ENCODE assay signal across 14 mouse cellular contexts in genomic region chr5:124085513-124085912, GRCm38 (mm10). TPM values are rescaled to one million over a fixed set of nuclear protein-coding genes. Genes with fewer than 3 reads are reported as not detected.
DNase-seq lines count a peak whose midpoint lies in the region; ATAC-seq and TF ChIP-seq lines count a peak whose summit lies in the region.
"Had no signal": no experiment of that assay in that cellular context is flagged by ENCODE, and none has a peak within 500 bp of the region (broad histone marks: within the 10 kb centered on the region; RNA-seq: fewer than 3 reads in every experiment).

No protein-coding gene starts in this region.

- H3K36me3 ChIP-seq in limb, embryonic 13.5 days, result no peaks in the 10 kb centered on the region
- no peaks in the 10 kb centered on the region for H3K36me3 ChIP-seq in limb, embryonic 10.5 days
- H3K36me3 ChIP-seq: heart, embryonic 15.5 days; lung, embryonic 15.5 days; midbrain, embryonic 10.5 days had no signal

- no peak overlapping the region for H3K4me3 ChIP-seq in limb, embryonic 13.5 days
- H3K4me3 ChIP-seq in limb, embryonic 10.5 days, result no peak overlapping the region
- no peak overlapping the region for H3K4me3 ChIP-seq in cortical plate, adult 2 months (ENCODE audit: insufficient read depth, low read length)
- H3K4me3 ChIP-seq: heart, embryonic 15.5 days; hindbrain, embryonic 15.5 days; liver, embryonic 15.5 days; lung, embryonic 15.5 days; midbrain, embryonic 10.5 days; neural tube, embryonic 15.5 days had no signal

- H3K9ac ChIP-seq in limb, embryonic 13.5 days, result 0 out of 2 replicates have a peak overlapping the region, but pooled peaks have one; percentile 31
- H3K9ac ChIP-seq: heart, embryonic 15.5 days; hindbrain, embryonic 15.5 days; liver, embryonic 15.5 days; lung, embryonic 15.5 days; neural tube, embryonic 15.5 days had no signal

- TF ChIP-seq POLR2A in cortical plate, adult 2 months (IDR thresholded peaks at IDR 0.05; ENCODE audit: extremely low read depth, insufficient read depth, low read length), result no peak

- WGBS in limb, embryonic 13.5 days, result 74% methylated on average over 3 of the region's 3 CpGs
- WGBS in limb, embryonic 10.5 days, result 86% methylated on average over 3 of the region's 3 CpGs

- no peaks in the 10 kb centered on the region for H3K9me3 ChIP-seq in limb, embryonic 13.5 days
- H3K9me3 ChIP-seq in limb, embryonic 10.5 days (replicated peaks), result no peaks in the 10 kb centered on the region
- H3K9me3 ChIP-seq: heart, embryonic 15.5 days; hindbrain, embryonic 15.5 days; liver, embryonic 15.5 days; lung, embryonic 15.5 days; midbrain, embryonic 10.5 days; neural tube, embryonic 15.5 days had no signal

- no peak for TF ChIP-seq CTCF in cortical plate, adult 2 months (IDR thresholded peaks at IDR 0.05; ENCODE audit: extremely low read depth, insufficient read depth, low read length)

- no peaks in the 10 kb centered on the region for H3K4me1 ChIP-seq in limb, embryonic 13.5 days
- H3K4me1 ChIP-seq in limb, embryonic 10.5 days, result no peaks in the 10 kb centered on the region
- H3K4me1 ChIP-seq in cortical plate, adult 2 months (ENCODE audit: control insufficient read depth, insufficient read depth, low read length), result peaks cover 5% of the 10 kb centered on the region; the same call in 1 of the 2 replicates
- H3K4me1 ChIP-seq: lung, embryonic 15.5 days; midbrain, embryonic 10.5 days; neural tube, embryonic 15.5 days had no signal

- no peaks in the 10 kb centered on the region for H3K27me3 ChIP-seq in limb, embryonic 13.5 days
- no peaks in the 10 kb centered on the region for H3K27me3 ChIP-seq in limb, embryonic 10.5 days (ENCODE audit: low read depth, poor library complexity, severe bottlenecking)
- H3K27me3 ChIP-seq: heart, embryonic 15.5 days; hindbrain, embryonic 15.5 days; liver, embryonic 15.5 days; lung, embryonic 15.5 days had no signal

- peak; percentile 72 for ATAC-seq in frontal cortex, adult (ENCODE audit: low TSS enrichment)
- no peak for ATAC-seq in limb, embryonic 13.5 days (ENCODE audit: low FRiP score, low read depth)

- H3K4me2 ChIP-seq in limb, embryonic 13.5 days (replicated peaks), result no peak overlapping the region
- H3K4me2 ChIP-seq: heart, embryonic 15.5 days; hindbrain, embryonic 15.5 days; liver, embryonic 15.5 days; lung, embryonic 15.5 days; neural tube, embryonic 15.5 days had no signal

- no peak overlapping the region for H3K27ac ChIP-seq in limb, embryonic 13.5 days
- H3K27ac ChIP-seq in limb, embryonic 10.5 days, result no peak overlapping the region
- peak overlapping the region; percentile 37 for H3K27ac ChIP-seq in cortical plate, adult 2 months (ENCODE audit: insufficient read depth, low read length)
- H3K27ac ChIP-seq: heart, embryonic 15.5 days; hindbrain, embryonic 15.5 days; kidney, postnatal 0 days; liver, embryonic 15.5 days; lung, embryonic 15.5 days; midbrain, embryonic 10.5 days; neural tube, embryonic 15.5 days had no signal

- no peak for DNase-seq in frontal cortex, postnatal 14 days (ENCODE audit: low spot score in 2 of 2)
- DNase-seq in limb, embryonic 10.5 days (ENCODE audit: low spot score), result no peak
- peak; percentile 82 for DNase-seq in brain, adult 2 months (ENCODE audit: low read depth, low spot score)
- no peak for DNase-seq in lung, postnatal 25 days (ENCODE audit: low spot score)

RNA-seq across cellular contexts. Expression of gene Abcb9, which starts 10.1 kb away (rescaled TPM):
- polyA plus RNA-seq in limb, embryonic 13.5 days (2015; fragmentation: Nextera tagmentation; extraction: Ambion mirVana), result 2.9 and 3.0 TPM in 2 replicates
- 0.13 and 0.55 TPM in 2 replicates for polyA plus RNA-seq in limb, embryonic 10.5 days (2016; fragmentation: Nextera tagmentation; extraction: Ambion mirVana)
- polyA plus RNA-seq in cortical plate, adult 2 months (2012; rRNA removed), result 35.5 and 37.8 TPM in 2 replicates

RNA-seq across cellular contexts. Expression of gene Ogfod2, which starts 26.6 kb away (rescaled TPM):
- 19.4 and 21.4 TPM in 2 replicates for polyA plus RNA-seq in limb, embryonic 13.5 days (2015; fragmentation: Nextera tagmentation; extraction: Ambion mirVana)
- 13.2 and 16.2 TPM in 2 replicates for polyA plus RNA-seq in limb, embryonic 10.5 days (2016; fragmentation: Nextera tagmentation; extraction: Ambion mirVana)
- 43.2 and 45.1 TPM in 2 replicates for polyA plus RNA-seq in cortical plate, adult 2 months (2012; rRNA removed)

RNA-seq across cellular contexts. Expression of gene Arl6ip4, which starts 30.4 kb away (rescaled TPM):
- 106 and 115 TPM in 2 replicates for polyA plus RNA-seq in limb, embryonic 13.5 days (2015; fragmentation: Nextera tagmentation; extraction: Ambion mirVana)
- polyA plus RNA-seq in limb, embryonic 10.5 days (2016; fragmentation: Nextera tagmentation; extraction: Ambion mirVana), result 139 and 150 TPM in 2 replicates
- polyA plus RNA-seq in cortical plate, adult 2 months (2012; rRNA removed), result 72.5 and 78.9 TPM in 2 replicates

RNA-seq across cellular contexts. Expression of gene Vps37b, which starts 53.4 kb away (rescaled TPM):
- polyA plus RNA-seq in limb, embryonic 13.5 days (2015; fragmentation: Nextera tagmentation; extraction: Ambion mirVana), result 40.9 and 43.7 TPM in 2 replicates
- 40.5 and 42.6 TPM in 2 replicates for polyA plus RNA-seq in limb, embryonic 10.5 days (2016; fragmentation: Nextera tagmentation; extraction: Ambion mirVana)
- polyA plus RNA-seq in cortical plate, adult 2 months (2012; rRNA removed), result 48.4 and 48.7 TPM in 2 replicates
